Mouse (Mus musculus) testis, adult 2 months (tissue): ENCODE results near the gene Natd1. TPM values are rescaled to one million over a fixed set of nuclear protein-coding genes. Genes with fewer than 3 reads are reported as not detected.
"Not testable (repeated sequence)": the region's sequence is repeated elsewhere in the genome, so short reads cannot be mapped to it uniquely, and the experiment has no call there.

Experiments
- H3K27ac ChIP-seq: fragments of 200-500 bp; 2 replicates; pipeline ENCODE4 v1.5.1; 2012; ENCODE audit warnings: low read depth, low read length; ENCODE audit not compliant: control insufficient read depth, insufficient read depth
- H3K27me3 ChIP-seq: fragments of 200-500 bp; 2 replicates; pipeline ENCODE4 v1.6.1; 2012; ENCODE audit warnings: mild to moderate bottlenecking, low read length, moderate library complexity; ENCODE audit not compliant: control insufficient read depth, insufficient read depth
- H3K36me3 ChIP-seq: fragments of 200-500 bp; 2 replicates; pipeline ENCODE4 v1.6.1; 2012; ENCODE audit warnings: mild to moderate bottlenecking, low read length; ENCODE audit not compliant: control insufficient read depth, insufficient read depth
- H3K4me1 ChIP-seq: fragments of 200-500 bp; 2 replicates; pipeline ENCODE4 v1.6.1; 2012; ENCODE audit warnings: low read length; ENCODE audit not compliant: control insufficient read depth, insufficient read depth
- H3K4me3 ChIP-seq: fragments of 200-500 bp; 2 replicates; pipeline ENCODE4 v1.5.1; 2012; ENCODE audit warnings: low read depth, mild to moderate bottlenecking, low read length, moderate library complexity, mixed read lengths; ENCODE audit not compliant: control insufficient read depth
- CTCF ChIP-seq: fragments of 200-500 bp; IDR thresholded peaks from 2 replicates; pipeline ENCODE4 v1.5.1; 2012; ENCODE audit warnings: low read depth, mild to moderate bottlenecking, inconsistent platforms, low read length, moderate library complexity; ENCODE audit not compliant: control insufficient read depth, insufficient read depth, insufficient replicate concordance
- POLR2A ChIP-seq: fragments of 200-500 bp; IDR thresholded peaks from 2 replicates; pipeline ENCODE4 v1.6.1; 2012; ENCODE audit warnings: low read depth, mild to moderate bottlenecking, inconsistent platforms, low read length, moderate library complexity; ENCODE audit not compliant: control insufficient read depth
- polyA plus RNA-seq: library from polyadenylated mRNA; depleted of rRNA; stranded (reverse); fragments of >200 nt; gene quantifications from 2 replicates; pipeline ENCODE4 v1.2.3, GENCODE M21; 2012

Gene Natd1
- polyA plus RNA-seq, 1 experiment, result 39.6 TPM

DNA sequence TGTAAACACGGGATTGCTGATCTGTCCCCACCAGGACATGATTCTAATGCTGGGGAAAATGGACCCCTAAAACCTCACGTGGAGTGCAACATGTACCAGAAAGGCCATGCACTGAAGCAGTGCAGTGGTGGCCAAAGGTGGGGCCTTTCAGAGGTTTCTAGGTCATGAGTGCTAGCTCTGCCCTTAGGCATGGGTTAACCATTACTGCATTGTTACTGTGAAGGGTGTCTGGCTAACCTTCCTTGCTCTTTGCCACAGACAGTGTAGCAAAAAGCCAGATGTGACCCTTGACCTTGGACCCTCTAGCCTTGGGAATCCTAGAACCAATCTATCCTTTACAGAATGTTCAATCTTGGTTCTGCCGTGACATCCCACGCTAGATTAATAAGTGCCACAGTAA lies 12.1 kb downstream of the Natd1 start:
- no peak for TF ChIP-seq POLR2A
- no peak for TF ChIP-seq CTCF
- Histone ChIP-seq H3K4me3 (no peak overlapping the region), H3K4me1 (peaks cover 12% of the 10 kb centered on the region), H3K36me3 (peaks cover 5% of the 10 kb centered on the region), H3K27me3 (no peaks in the 10 kb centered on the region), H3K27ac (no peak overlapping the region)

DNA sequence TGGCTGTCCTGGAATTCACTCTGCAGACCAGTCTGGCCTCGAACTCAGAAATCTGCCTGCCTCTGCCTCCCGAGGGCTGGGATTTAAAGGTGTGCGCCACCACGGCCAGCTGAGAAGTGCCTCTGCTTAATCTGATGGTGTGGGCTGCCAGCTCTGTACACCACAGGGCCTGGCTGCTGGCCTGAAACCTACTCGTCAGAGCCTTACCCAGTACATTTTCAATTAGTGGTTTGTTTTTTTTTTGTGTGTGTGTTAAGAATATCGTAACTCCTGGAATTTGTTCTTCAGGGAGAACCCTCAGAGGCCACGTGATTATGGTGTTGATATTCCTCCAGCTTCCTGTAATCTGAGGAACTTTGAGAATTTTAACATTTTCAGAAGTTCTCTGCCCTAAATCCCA lies 12.5 kb downstream of the Natd1 start:
- H3K4me1 ChIP-seq, result peaks cover 12% of the 10 kb centered on the region
- no peaks in the 10 kb centered on the region for H3K27me3 ChIP-seq
- no peak overlapping the region for H3K27ac ChIP-seq
- H3K36me3 ChIP-seq, result peaks cover 5% of the 10 kb centered on the region
- H3K4me3 ChIP-seq, result no peak overlapping the region
- TF ChIP-seq CTCF (no peak), POLR2A (no peak)

- no peak overlapping the region for H3K4me3 ChIP-seq
- peaks cover 12% of the 10 kb centered on the region for H3K4me1 ChIP-seq
- no peak overlapping the region for H3K27ac ChIP-seq
- H3K36me3 ChIP-seq, result no peaks in the 10 kb centered on the region
- no peak for TF ChIP-seq CTCF
- TF ChIP-seq POLR2A, result no peak
- H3K27me3 ChIP-seq, result no peaks in the 10 kb centered on the region
Measured at GRCm38 (mm10) chr11:60895915-60896314, 18.6 kb downstream of the Natd1 start.

- TF ChIP-seq CTCF (no peak), POLR2A (no peak)
- Histone ChIP-seq H3K27ac (no peak overlapping the region), H3K4me3 (no peak overlapping the region), H3K27me3 (no peaks in the 10 kb centered on the region), H3K36me3 (no peaks in the 10 kb centered on the region), H3K4me1 (no peaks in the 10 kb centered on the region)
Measured at GRCm38 (mm10) chr11:60890744-60891143, 23.8 kb downstream of the Natd1 start.

DNA sequence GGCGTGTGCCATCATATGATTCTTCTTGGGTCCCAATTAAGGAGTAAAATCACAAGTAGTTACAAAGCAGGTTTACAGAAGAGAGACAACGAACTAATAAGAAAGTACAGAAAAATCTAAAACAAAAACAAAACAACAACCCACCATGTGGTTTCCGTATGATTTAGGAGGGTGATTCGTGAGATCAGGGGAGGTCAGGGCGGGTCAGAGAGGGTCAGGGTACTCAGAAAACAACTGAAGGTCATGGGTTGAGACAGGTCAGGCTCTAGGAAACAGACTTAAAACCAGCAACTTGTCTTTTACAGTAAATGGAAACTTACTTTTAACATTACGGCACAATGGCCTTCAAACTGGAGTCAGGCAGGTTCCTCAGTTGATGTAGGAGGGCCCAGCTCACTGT lies 24.3 kb downstream of the Natd1 start:
- H3K27me3 ChIP-seq, result no peaks in the 10 kb centered on the region
- no peaks in the 10 kb centered on the region for H3K4me1 ChIP-seq
- no peak for TF ChIP-seq POLR2A
- TF ChIP-seq CTCF, result no peak
- H3K36me3 ChIP-seq, result no peaks in the 10 kb centered on the region
- no peak overlapping the region for H3K27ac ChIP-seq
- no peak overlapping the region for H3K4me3 ChIP-seq

DNA sequence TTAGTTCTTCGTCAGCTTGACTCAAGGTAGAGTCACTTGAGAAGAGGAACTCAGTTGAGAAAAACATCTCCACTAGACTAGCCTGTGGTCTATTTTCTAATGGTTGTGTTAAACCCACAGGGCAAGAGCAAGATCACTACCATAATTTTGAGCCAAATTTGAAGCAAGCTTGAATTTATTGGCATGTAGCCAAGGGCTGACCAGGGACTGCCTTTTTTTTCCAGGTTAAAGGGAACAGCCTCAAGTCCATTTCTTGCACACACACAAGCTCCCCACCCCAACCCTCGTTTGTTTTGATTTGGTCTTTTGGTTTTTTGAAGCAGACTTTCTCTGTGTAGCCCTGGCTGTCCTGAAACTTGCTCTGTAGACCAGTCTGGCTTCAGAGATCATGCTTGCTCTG lies 24.7 kb downstream of the Natd1 start:
- no peaks in the 10 kb centered on the region for H3K27me3 ChIP-seq
- H3K4me3 ChIP-seq, result no peak overlapping the region
- H3K4me1 ChIP-seq, result no peaks in the 10 kb centered on the region
- no peak overlapping the region for H3K27ac ChIP-seq
- H3K36me3 ChIP-seq, result no peaks in the 10 kb centered on the region
- TF ChIP-seq POLR2A, result no peak
- TF ChIP-seq CTCF, result no peak

- not testable (repeated sequence) for H3K4me1 ChIP-seq, H3K4me3 ChIP-seq, H3K36me3 ChIP-seq, H3K27me3 ChIP-seq, H3K27ac ChIP-seq
Measured at GRCm38 (mm10) chr11:60886986-60887385, 27.6 kb downstream of the Natd1 start.

GRCm38 (mm10) chr11:60882386-60882785 lies 32.2 kb downstream of the Natd1 start:
- Histone ChIP-seq H3K27me3 (no peaks in the 10 kb centered on the region), H3K4me3 (no peak overlapping the region), H3K4me1 (peaks cover 8% of the 10 kb centered on the region; the same call in 1 of the 2 replicates), H3K27ac (no peak overlapping the region), H3K36me3 (peaks cover 1% of the 10 kb centered on the region; the same call in 1 of the 2 replicates)
- TF ChIP-seq POLR2A (no peak), CTCF (no peak)
